Mouse (Mus musculus): ENCODE measurements around the gene Chrna3. TPM values are rescaled to one million over a fixed set of nuclear protein-coding genes. Genes with fewer than 3 reads are reported as not detected.

Gene Chrna3
- polyA plus RNA-seq, 1 experiment from 2014 or later = 0.57 TPM

- H3K9me3 ChIP-seq (ENCODE audit: low read length) = no peaks in the 10 kb centered on the region
- no peak overlapping the region for H3K27ac ChIP-seq (ENCODE audit: low read length)
- no peaks in the 10 kb centered on the region for H3K27me3 ChIP-seq (ENCODE audit: insufficient read depth, low read length)
- H3K4me2 ChIP-seq (replicated peaks; ENCODE audit: low read depth, low read length) = no peak overlapping the region
- H3K4me3 ChIP-seq (ENCODE audit: low read length) = no peak overlapping the region
- H3K36me3 ChIP-seq (ENCODE audit: insufficient read depth, low read length) = no peaks in the 10 kb centered on the region
- WGBS = 69% methylated on average over 2 of the region's 2 CpGs
- H3K9ac ChIP-seq (replicated peaks; ENCODE audit: low read length) = no peak overlapping the region
- ATAC-seq (ENCODE audit: low FRiP score, low TSS enrichment) = no peak
- H3K4me1 ChIP-seq (ENCODE audit: insufficient read depth, low read length) = no peaks in the 10 kb centered on the region
Observed at GRCm38 (mm10) chr9:55041389-55041788, 15.0 kb upstream of the Chrna3 start.

DNA sequence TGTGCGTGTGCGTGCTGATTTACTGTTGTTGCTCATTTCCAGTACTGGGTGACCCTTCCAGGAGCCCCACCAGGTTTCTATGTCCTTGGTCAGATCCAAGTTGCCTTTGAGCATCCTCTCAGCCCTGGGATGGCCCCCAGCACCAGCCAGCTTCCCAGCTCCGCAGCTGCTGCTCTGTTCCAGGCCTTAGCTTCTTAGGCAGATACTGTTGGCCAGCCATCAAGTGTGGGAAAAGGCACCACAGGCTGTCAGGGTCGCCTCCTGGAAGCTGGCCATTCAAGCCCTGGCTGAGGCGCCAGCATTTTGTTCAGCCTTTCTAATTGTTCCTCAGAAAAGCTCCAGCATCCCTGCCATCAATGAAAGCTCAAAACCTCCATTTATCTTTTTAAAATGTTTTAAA lies 13.6 kb upstream of the Chrna3 start:
- Histone ChIP-seq H3K9ac (replicated peaks; ENCODE audit: low read length) (no peak overlapping the region), H3K9me3 (ENCODE audit: low read length) (no peaks in the 10 kb centered on the region), H3K4me3 (ENCODE audit: low read length) (no peak overlapping the region), H3K27ac (ENCODE audit: low read length) (no peak overlapping the region), H3K36me3 (ENCODE audit: insufficient read depth, low read length) (no peaks in the 10 kb centered on the region), H3K4me1 (ENCODE audit: insufficient read depth, low read length) (no peaks in the 10 kb centered on the region), H3K4me2 (replicated peaks; ENCODE audit: low read depth, low read length) (no peak overlapping the region), H3K27me3 (ENCODE audit: insufficient read depth, low read length) (no peaks in the 10 kb centered on the region)
- 69% methylated on average over 5 of the region's 5 CpGs for WGBS
- no peak for ATAC-seq (ENCODE audit: low FRiP score, low TSS enrichment)

GRCm38 (mm10) chr9:55038948-55039347 lies 12.6 kb upstream of the Chrna3 start:
- H3K9ac ChIP-seq (replicated peaks; ENCODE audit: low read length) = no peak overlapping the region
- no peak overlapping the region for H3K4me3 ChIP-seq (ENCODE audit: low read length)
- no peaks in the 10 kb centered on the region for H3K27me3 ChIP-seq (ENCODE audit: insufficient read depth, low read length)
- no peak for ATAC-seq (ENCODE audit: low FRiP score, low TSS enrichment)
- no peaks in the 10 kb centered on the region for H3K4me1 ChIP-seq (ENCODE audit: insufficient read depth, low read length)
- no peak overlapping the region for H3K4me2 ChIP-seq (replicated peaks; ENCODE audit: low read depth, low read length)
- H3K9me3 ChIP-seq (ENCODE audit: low read length) = no peaks in the 10 kb centered on the region
- no peak overlapping the region for H3K27ac ChIP-seq (ENCODE audit: low read length)
- 77% methylated on average over 8 of the region's 8 CpGs for WGBS
- no peaks in the 10 kb centered on the region for H3K36me3 ChIP-seq (ENCODE audit: insufficient read depth, low read length)

DNA sequence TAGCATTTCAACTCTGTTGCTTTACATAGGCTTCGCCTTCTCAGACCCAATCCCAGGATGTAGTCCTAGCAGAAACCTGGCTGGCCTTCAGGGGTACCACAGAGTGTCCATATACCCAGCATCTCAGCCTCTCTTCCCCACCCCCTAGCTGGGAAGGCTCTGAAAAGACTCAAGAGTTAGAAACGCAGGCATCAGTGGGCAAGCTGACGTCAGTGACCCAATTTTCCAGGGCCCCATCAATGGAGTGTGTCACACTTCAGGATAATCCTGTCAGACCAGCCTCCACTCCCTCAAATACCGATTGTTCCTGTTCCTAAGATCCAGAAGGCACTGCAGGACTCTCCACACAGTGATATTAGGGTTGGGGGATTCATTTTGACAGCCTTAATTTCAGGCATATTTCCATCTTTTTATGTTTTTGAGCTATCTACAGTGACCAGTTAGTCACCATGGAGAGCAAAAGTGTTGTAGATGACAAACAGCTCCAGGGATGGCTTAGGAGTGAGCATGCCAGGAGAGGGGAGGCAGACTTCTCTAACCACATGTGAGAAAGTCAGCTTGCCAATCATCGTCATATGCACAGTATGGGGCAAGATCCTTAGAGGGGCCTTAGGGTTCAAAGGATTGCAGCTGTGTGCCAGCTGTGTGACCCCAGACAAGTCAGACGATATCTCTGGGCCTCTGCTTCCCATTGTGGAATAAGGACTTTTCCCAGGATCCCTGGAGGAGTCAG lies 5.2 kb upstream of the Chrna3 start:
- no peak overlapping the region for H3K4me3 ChIP-seq (ENCODE audit: low read length)
- H3K27me3 ChIP-seq (ENCODE audit: insufficient read depth, low read length) = peaks cover 18% of the 10 kb centered on the region
- H3K27ac ChIP-seq (ENCODE audit: low read length) = no peak overlapping the region
- WGBS = 63% methylated on average over 6 of the region's 6 CpGs
- peaks cover 2% of the 10 kb centered on the region; the same call in 1 of the 2 replicates for H3K4me1 ChIP-seq (ENCODE audit: insufficient read depth, low read length)
- no peak for ATAC-seq (ENCODE audit: low FRiP score, low TSS enrichment)
- no peak overlapping the region for H3K4me2 ChIP-seq (replicated peaks; ENCODE audit: low read depth, low read length)
- H3K9me3 ChIP-seq (ENCODE audit: low read length) = no peaks in the 10 kb centered on the region
- no peak overlapping the region for H3K9ac ChIP-seq (replicated peaks; ENCODE audit: low read length)
- no peaks in the 10 kb centered on the region for H3K36me3 ChIP-seq (ENCODE audit: insufficient read depth, low read length)

DNA sequence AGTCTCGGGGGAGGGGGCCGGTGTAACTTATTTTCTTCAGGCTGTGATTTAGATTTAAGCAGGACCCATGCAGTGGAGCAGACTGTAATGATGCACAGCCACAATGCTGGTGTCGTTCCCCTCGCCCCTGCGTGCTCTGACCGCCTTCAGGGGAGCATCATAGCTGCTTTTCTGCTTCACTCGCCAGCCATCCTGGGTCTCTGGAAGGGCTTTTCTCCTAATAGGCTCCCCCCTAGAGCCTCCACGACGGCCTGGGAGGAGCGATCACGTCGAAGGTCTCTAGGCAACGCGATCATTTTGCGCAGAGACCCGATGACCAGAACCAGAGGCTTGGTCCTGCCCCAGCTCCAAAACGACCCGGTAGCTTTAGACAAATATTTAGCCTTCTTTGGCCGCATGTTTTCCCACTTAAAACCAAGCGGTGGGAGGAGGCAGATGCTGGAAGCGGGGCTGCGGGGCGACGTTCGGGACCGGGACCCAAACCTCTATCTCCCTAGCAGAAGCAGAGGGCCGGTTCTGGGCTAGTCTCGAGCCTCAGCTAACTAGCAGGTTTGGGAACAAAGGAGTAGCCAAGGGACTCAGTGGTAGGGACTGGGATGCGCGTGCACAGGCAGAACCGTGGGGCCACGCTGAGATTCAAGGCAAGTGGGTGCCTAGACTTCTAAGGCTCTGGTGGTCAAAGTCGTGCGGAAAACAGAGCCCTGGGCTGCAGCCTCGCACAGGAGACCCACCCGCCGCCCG lies 658 bp downstream of the Chrna3 start:
- 9% methylated on average over 38 of the region's 38 CpGs for WGBS
- 0 out of 2 replicates have a peak overlapping the region, but pooled peaks have one; percentile 16 for H3K9ac ChIP-seq (replicated peaks; ENCODE audit: low read length)
- H3K36me3 ChIP-seq (ENCODE audit: insufficient read depth, low read length) = no peaks in the 10 kb centered on the region
- 0 out of 2 replicates have a peak, but pooled peaks have one; percentile 16 for ATAC-seq (ENCODE audit: low FRiP score, low TSS enrichment)
- peaks cover 10% of the 10 kb centered on the region for H3K4me1 ChIP-seq (ENCODE audit: insufficient read depth, low read length)
- no peaks in the 10 kb centered on the region for H3K9me3 ChIP-seq (ENCODE audit: low read length)
- H3K27me3 ChIP-seq (ENCODE audit: insufficient read depth, low read length) = peaks cover 48% of the 10 kb centered on the region
- H3K4me3 ChIP-seq (ENCODE audit: low read length) = peak overlapping the region; percentile 37
- peak overlapping the region; percentile 53 for H3K4me2 ChIP-seq (replicated peaks; ENCODE audit: low read depth, low read length)
- H3K27ac ChIP-seq (ENCODE audit: low read length) = no peak overlapping the region

GRCm38 (mm10) chr9:55023902-55024583 lies 2.3 kb downstream of the Chrna3 start:
- Histone ChIP-seq H3K4me1 (ENCODE audit: insufficient read depth, low read length) (peaks cover 10% of the 10 kb centered on the region), H3K9me3 (ENCODE audit: low read length) (no peaks in the 10 kb centered on the region), H3K4me3 (ENCODE audit: low read length) (no peak overlapping the region), H3K36me3 (ENCODE audit: insufficient read depth, low read length) (no peaks in the 10 kb centered on the region), H3K4me2 (replicated peaks; ENCODE audit: low read depth, low read length) (no peak overlapping the region), H3K9ac (replicated peaks; ENCODE audit: low read length) (no peak overlapping the region), H3K27me3 (ENCODE audit: insufficient read depth, low read length) (peaks cover 43% of the 10 kb centered on the region), H3K27ac (ENCODE audit: low read length) (no peak overlapping the region)
- ATAC-seq (ENCODE audit: low FRiP score, low TSS enrichment) = peak; percentile 52; the same call in 1 of the 2 replicates
- WGBS = 44% methylated on average over 13 of the region's 13 CpGs

GRCm38 (mm10) chr9:55023326-55023725 lies 3.0 kb downstream of the Chrna3 start:
- ATAC-seq (ENCODE audit: low FRiP score, low TSS enrichment) = no peak
- no peaks in the 10 kb centered on the region for H3K36me3 ChIP-seq (ENCODE audit: insufficient read depth, low read length)
- no peak overlapping the region for H3K4me3 ChIP-seq (ENCODE audit: low read length)
- no peak overlapping the region for H3K4me2 ChIP-seq (replicated peaks; ENCODE audit: low read depth, low read length)
- H3K9ac ChIP-seq (replicated peaks; ENCODE audit: low read length) = no peak overlapping the region
- no peak overlapping the region for H3K27ac ChIP-seq (ENCODE audit: low read length)
- H3K4me1 ChIP-seq (ENCODE audit: insufficient read depth, low read length) = peaks cover 10% of the 10 kb centered on the region
- 83% methylated on average over 5 of the region's 5 CpGs for WGBS
- H3K27me3 ChIP-seq (ENCODE audit: insufficient read depth, low read length) = peaks cover 43% of the 10 kb centered on the region
- no peaks in the 10 kb centered on the region for H3K9me3 ChIP-seq (ENCODE audit: low read length)

- Histone ChIP-seq H3K36me3 (ENCODE audit: insufficient read depth, low read length) (no peaks in the 10 kb centered on the region), H3K9ac (replicated peaks; ENCODE audit: low read length) (no peak overlapping the region), H3K27me3 (ENCODE audit: insufficient read depth, low read length) (no peaks in the 10 kb centered on the region), H3K27ac (ENCODE audit: low read length) (no peak overlapping the region), H3K4me1 (ENCODE audit: insufficient read depth, low read length) (no peaks in the 10 kb centered on the region), H3K4me3 (ENCODE audit: low read length) (no peak overlapping the region), H3K4me2 (replicated peaks; ENCODE audit: low read depth, low read length) (no peak overlapping the region), H3K9me3 (ENCODE audit: low read length) (no peaks in the 10 kb centered on the region)
- WGBS = 79% methylated on average over 3 of the region's 3 CpGs
- ATAC-seq (ENCODE audit: low FRiP score, low TSS enrichment) = no peak
Observed at GRCm38 (mm10) chr9:55016926-55017325, 9.4 kb downstream of the Chrna3 start.

DNA sequence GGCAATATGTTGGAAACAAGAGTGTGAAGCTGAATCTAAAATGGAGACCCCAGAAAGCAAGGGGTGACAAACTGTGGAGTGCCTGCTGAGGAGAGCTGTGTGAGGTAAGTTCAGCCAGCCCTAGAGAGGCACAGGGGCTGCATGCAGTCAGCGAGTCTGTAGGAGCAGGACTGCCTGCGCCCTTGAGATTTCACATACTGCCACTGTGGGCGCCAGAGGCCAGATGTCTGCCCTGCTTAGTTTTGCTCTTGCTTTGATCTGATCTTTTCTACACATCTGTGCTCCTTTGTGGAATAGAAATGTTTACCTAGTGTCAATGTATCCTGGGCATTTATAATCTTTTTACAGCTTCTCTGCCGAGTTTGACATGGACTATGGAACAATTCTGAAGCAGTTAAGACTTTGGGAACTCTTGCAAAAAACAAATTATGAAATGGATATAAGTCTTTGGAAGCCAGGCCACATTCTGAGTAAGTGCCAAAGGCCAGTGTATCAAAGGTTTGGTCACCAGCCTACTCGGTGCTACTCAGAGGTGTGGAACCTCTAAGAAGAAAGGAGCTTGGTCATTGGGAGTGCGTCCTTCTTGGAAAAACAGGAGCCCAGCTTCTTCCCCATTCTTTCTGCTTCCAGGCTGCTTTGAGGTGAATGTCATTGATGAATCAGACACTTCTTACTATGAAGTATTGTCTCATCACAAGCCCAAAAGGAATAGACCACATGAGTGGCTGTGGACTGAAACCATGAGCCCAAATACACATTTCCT lies 15.6 kb downstream of the Chrna3 start:
- H3K4me1 ChIP-seq (ENCODE audit: insufficient read depth, low read length) = no peaks in the 10 kb centered on the region
- no peak for ATAC-seq (ENCODE audit: low FRiP score, low TSS enrichment)
- no peak overlapping the region for H3K27ac ChIP-seq (ENCODE audit: low read length)
- H3K9ac ChIP-seq (replicated peaks; ENCODE audit: low read length) = no peak overlapping the region
- H3K9me3 ChIP-seq (ENCODE audit: low read length) = no peaks in the 10 kb centered on the region
- no peaks in the 10 kb centered on the region for H3K27me3 ChIP-seq (ENCODE audit: insufficient read depth, low read length)
- WGBS = 33% methylated on average over 6 of the region's 6 CpGs
- no peak overlapping the region for H3K4me3 ChIP-seq (ENCODE audit: low read length)
- no peak overlapping the region for H3K4me2 ChIP-seq (replicated peaks; ENCODE audit: low read depth, low read length)
- H3K36me3 ChIP-seq (ENCODE audit: insufficient read depth, low read length) = no peaks in the 10 kb centered on the region

All from kidney, embryonic 16.5 days (tissue).